Mouse (Mus musculus): ENCODE measurements at regions not wholly inside any gene's neighbourhood (a gene's known extent, or its start where the extent isn't known, plus 50 kb on each side); places are given as distances from the start of the nearest gene placed in this dataset.
A peak's percentile ranks its signal among the peaks of the same experiment; 100 is the strongest.

- H3K9me3 ChIP-seq (ENCODE audit: control insufficient read depth, low read length) = no peaks in the 10 kb centered on the region
- no peak overlapping the region for H3K4me3 ChIP-seq (ENCODE audit: low read depth, low read length)
- WGBS = 72% methylated on average over 6 of the region's 6 CpGs
- H3K27me3 ChIP-seq (ENCODE audit: control insufficient read depth, insufficient read depth, low read length) = no peaks in the 10 kb centered on the region
- no peak overlapping the region for H3K9ac ChIP-seq (ENCODE audit: low read depth, low read length)
- H3K27ac ChIP-seq (ENCODE audit: low read depth, low read length) = no peak overlapping the region
- no peak for DNase-seq (ENCODE audit: low spot score)
- H3K36me3 ChIP-seq (ENCODE audit: control insufficient read depth, insufficient read depth, low read length) = no peaks in the 10 kb centered on the region
- no peak overlapping the region for H3K4me2 ChIP-seq (replicated peaks; ENCODE audit: low read depth, low read length)
- H3K4me1 ChIP-seq (replicated peaks; ENCODE audit: control insufficient read depth, insufficient read depth, low read length) = no peaks in the 10 kb centered on the region
- no peak for ATAC-seq (ENCODE audit: low FRiP score)
These were observed 61.6 kb upstream of the Sh3gl3 start for GRCm38 (mm10) chr7:82112046-82112445.

- H3K27me3 ChIP-seq (ENCODE audit: control insufficient read depth, insufficient read depth, low read length) = no peaks in the 10 kb centered on the region
- H3K36me3 ChIP-seq (ENCODE audit: control insufficient read depth, insufficient read depth, low read length) = no peaks in the 10 kb centered on the region
- H3K9me3 ChIP-seq (ENCODE audit: control insufficient read depth, low read length) = no peaks in the 10 kb centered on the region
- 91% methylated on average over 6 of the region's 6 CpGs for WGBS
- DNase-seq (ENCODE audit: low spot score) (no peak), ATAC-seq (ENCODE audit: low FRiP score) (no peak)
- H3K4me3 ChIP-seq (ENCODE audit: low read depth, low read length) = no peak overlapping the region
- no peak overlapping the region for H3K4me2 ChIP-seq (replicated peaks; ENCODE audit: low read depth, low read length)
- no peak overlapping the region for H3K9ac ChIP-seq (ENCODE audit: low read depth, low read length)
- H3K27ac ChIP-seq (ENCODE audit: low read depth, low read length) = no peak overlapping the region
- no peaks in the 10 kb centered on the region for H3K4me1 ChIP-seq (replicated peaks; ENCODE audit: control insufficient read depth, insufficient read depth, low read length)
These were observed 58.0 kb upstream of the Sh3gl3 start for GRCm38 (mm10) chr7:82115646-82116045.

- DNase-seq (ENCODE audit: low spot score) = peak; percentile 92
- ATAC-seq (ENCODE audit: low FRiP score) = peak; percentile 76
These were observed 54.4 kb upstream of the Sh3gl3 start for GRCm38 (mm10) chr7:82119266-82119665.

GRCm38 (mm10) chr7:82119866-82120265 lies 53.8 kb upstream of the Sh3gl3 start:
- H3K4me1 ChIP-seq (replicated peaks; ENCODE audit: control insufficient read depth, insufficient read depth, low read length) = no peaks in the 10 kb centered on the region
- WGBS = 54% methylated on average over 9 of the region's 9 CpGs
- ATAC-seq (ENCODE audit: low FRiP score) (no peak), DNase-seq (ENCODE audit: low spot score) (no peak)
- H3K9ac ChIP-seq (ENCODE audit: low read depth, low read length) = no peak overlapping the region
- H3K36me3 ChIP-seq (ENCODE audit: control insufficient read depth, insufficient read depth, low read length) = no peaks in the 10 kb centered on the region
- no peak overlapping the region for H3K4me3 ChIP-seq (ENCODE audit: low read depth, low read length)
- no peak overlapping the region for H3K27ac ChIP-seq (ENCODE audit: low read depth, low read length)
- no peaks in the 10 kb centered on the region for H3K9me3 ChIP-seq (ENCODE audit: control insufficient read depth, low read length)
- no peaks in the 10 kb centered on the region for H3K27me3 ChIP-seq (ENCODE audit: control insufficient read depth, insufficient read depth, low read length)
- H3K4me2 ChIP-seq (replicated peaks; ENCODE audit: low read depth, low read length) = no peak overlapping the region

More at GRCm38 (mm10) chr7:82119266-82119665, 54.4 kb upstream of the Sh3gl3 start:
- Histone ChIP-seq H3K9ac (ENCODE audit: low read depth, low read length) (no peak overlapping the region), H3K4me1 (replicated peaks; ENCODE audit: control insufficient read depth, insufficient read depth, low read length) (no peaks in the 10 kb centered on the region), H3K9me3 (ENCODE audit: control insufficient read depth, low read length) (no peaks in the 10 kb centered on the region), H3K27ac (ENCODE audit: low read depth, low read length) (no peak overlapping the region), H3K27me3 (ENCODE audit: control insufficient read depth, insufficient read depth, low read length) (no peaks in the 10 kb centered on the region), H3K4me2 (replicated peaks; ENCODE audit: low read depth, low read length) (no peak overlapping the region), H3K4me3 (ENCODE audit: low read depth, low read length) (no peak overlapping the region), H3K36me3 (ENCODE audit: control insufficient read depth, insufficient read depth, low read length) (no peaks in the 10 kb centered on the region)
- 7% methylated on average over 2 of the region's 2 CpGs for WGBS

GRCm38 (mm10) chr7:82121746-82122145 lies 51.9 kb upstream of the Sh3gl3 start:
- Histone ChIP-seq H3K4me1 (replicated peaks; ENCODE audit: control insufficient read depth, insufficient read depth, low read length) (no peaks in the 10 kb centered on the region), H3K4me3 (ENCODE audit: low read depth, low read length) (no peak overlapping the region), H3K9ac (ENCODE audit: low read depth, low read length) (no peak overlapping the region), H3K36me3 (ENCODE audit: control insufficient read depth, insufficient read depth, low read length) (no peaks in the 10 kb centered on the region), H3K27ac (ENCODE audit: low read depth, low read length) (no peak overlapping the region), H3K4me2 (replicated peaks; ENCODE audit: low read depth, low read length) (no peak overlapping the region), H3K27me3 (ENCODE audit: control insufficient read depth, insufficient read depth, low read length) (no peaks in the 10 kb centered on the region), H3K9me3 (ENCODE audit: control insufficient read depth, low read length) (no peaks in the 10 kb centered on the region)
- WGBS = 3% methylated on average over 1 of the region's 1 CpGs
- ATAC-seq (ENCODE audit: low FRiP score) (no peak), DNase-seq (ENCODE audit: low spot score) (peak; percentile 75)

Measured in hindbrain, embryonic 11.5 days (tissue).